Mouse (Mus musculus): Measurements from ENCODE around the gene Milr1.

DNA sequence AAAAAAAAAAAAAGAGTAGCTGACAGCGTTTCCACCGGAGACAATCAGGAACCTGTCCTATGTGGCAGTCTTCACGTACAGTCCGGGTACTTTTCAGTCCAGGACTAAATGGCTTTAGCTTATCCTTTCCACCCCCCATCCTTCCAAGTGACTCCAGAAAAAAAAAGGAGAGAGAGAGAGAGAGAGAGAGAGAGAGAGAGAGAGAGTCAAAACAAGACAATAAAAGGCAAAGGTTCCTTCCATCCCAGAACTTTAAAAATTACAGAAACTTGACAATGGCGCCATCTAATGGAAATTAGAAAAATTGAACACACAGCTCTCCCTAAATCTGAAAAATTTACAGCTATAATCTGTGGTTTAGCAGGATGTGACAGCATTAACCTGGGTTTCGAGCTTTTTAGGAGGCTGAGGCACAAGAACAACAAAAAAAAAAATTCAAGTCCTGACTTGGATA is 8.6 kb upstream of the Milr1 start:
- TF ChIP-seq CTCF (IDR thresholded peaks at IDR 0.05; ENCODE audit: insufficient read depth, low read length) (no peak), POLR2A (IDR thresholded peaks at IDR 0.05; ENCODE audit: borderline replicate concordance, extremely low read depth, low read depth, low read length) (no peak)

Measured in lung, adult 2 months (tissue).